Mouse (Mus musculus) heart, postnatal 36 days (tissue): ENCODE measurements at regions not wholly inside any gene's neighbourhood (a gene's known extent, or its start where the extent isn't known, plus 50 kb on each side); places are given as distances from the start of the nearest gene placed in this dataset.
A peak's percentile ranks its signal among the peaks of the same experiment; 100 is the strongest.

ENCODE experiments used
- DNase-seq, 2 experiments: peaks; one replicate each; pipeline ENCODE4 v3.0.0; 2021 to 2022
- intact Hi-C: fragments of 180-260 bp; cut with DNase I; formaldehyde crosslinking; loops from one replicate; pipeline ENCODE4 v1.15.1; 2025

- no peak for DNase-seq
- intact Hi-C loops: no loop called here
These were observed 57.0 kb downstream of the Mbl2 start for GRCm38 (mm10) chr19:30289721-30290120.

GRCm38 (mm10) chr19:30295263-30295704 lies 62.5 kb downstream of the Mbl2 start:
- intact Hi-C loops: loop anchor here (5.0 kb wide), 1 partner anchor 257 kb away; no protein-coding TSS in a partner anchor
- no peak for DNase-seq

- no peak for DNase-seq
- intact Hi-C loops: loop anchor here (5.0 kb wide), 1 partner anchor 256 kb away; no protein-coding TSS in a partner anchor
These were observed 63.3 kb downstream of the Mbl2 start for GRCm38 (mm10) chr19:30296024-30296423.

GRCm38 (mm10) chr19:30299536-30299935 lies 66.8 kb downstream of the Mbl2 start:
- intact Hi-C loops: loop anchor here (5.0 kb wide), 1 partner anchor 253 kb away; no protein-coding TSS in a partner anchor

GRCm38 (mm10) chr19:30302281-30302680 lies 69.5 kb downstream of the Mbl2 start:
- no peak for DNase-seq
- intact Hi-C loops: no loop called here

More at GRCm38 (mm10) chr19:30299536-30299935, 66.8 kb downstream of the Mbl2 start:
- DNase-seq: no peak

- peak; percentile 16 to 22 for DNase-seq
- intact Hi-C loops: no loop called here
These were observed 73.6 kb downstream of the Mbl2 start for GRCm38 (mm10) chr19:30306379-30306778.

GRCm38 (mm10) chr19:30306919-30307318 lies 74.2 kb downstream of the Mbl2 start:
- intact Hi-C loops: no loop called here
- DNase-seq: no peak

- no peak for DNase-seq
- intact Hi-C loops: no loop called here
These were observed 84.6 kb downstream of the Mbl2 start for GRCm38 (mm10) chr19:30317314-30317713.

- intact Hi-C loops: no loop called here
- no peak for DNase-seq
These were observed 95.0 kb downstream of the Mbl2 start for GRCm38 (mm10) chr19:30327693-30328092.

GRCm38 (mm10) chr19:30328886-30329285 lies 96.1 kb downstream of the Mbl2 start:
- intact Hi-C loops: no loop called here
- no peak for DNase-seq

- intact Hi-C loops: no loop called here
- no peak for DNase-seq
These were observed 98.0 kb downstream of the Mbl2 start for GRCm38 (mm10) chr19:30330792-30331191.

GRCm38 (mm10) chr19:30331850-30332249 lies 99.1 kb downstream of the Mbl2 start:
- no peak for DNase-seq
- intact Hi-C loops: no loop called here

GRCm38 (mm10) chr19:30344401-30344800 lies 111.7 kb downstream of the Mbl2 start:
- intact Hi-C loops: no loop called here

GRCm38 (mm10) chr19:30348924-30349323 lies 116.2 kb downstream of the Mbl2 start:
- intact Hi-C loops: no loop called here

More at GRCm38 (mm10) chr19:30344401-30344800, 111.7 kb downstream of the Mbl2 start:
- no peak for DNase-seq

GRCm38 (mm10) chr19:30354981-30355380 lies 122.2 kb downstream of the Mbl2 start:
- intact Hi-C loops: no loop called here
- no peak for DNase-seq

More at GRCm38 (mm10) chr19:30348924-30349323, 116.2 kb downstream of the Mbl2 start:
- no peak for DNase-seq

- intact Hi-C loops: no loop called here
- no peak for DNase-seq
These were observed 126.2 kb downstream of the Mbl2 start for GRCm38 (mm10) chr19:30358961-30359360.

- DNase-seq: no peak
- intact Hi-C loops: no loop called here
These were observed 139.2 kb downstream of the Mbl2 start for GRCm38 (mm10) chr19:30371901-30372300.

GRCm38 (mm10) chr19:30379767-30380166 lies 147.0 kb downstream of the Mbl2 start:
- intact Hi-C loops: no loop called here
- DNase-seq: no peak

GRCm38 (mm10) chr19:30380515-30381206 lies 147.9 kb downstream of the Mbl2 start:
- intact Hi-C loops: no loop called here
- DNase-seq: no peak

GRCm38 (mm10) chr19:30393791-30394190 lies 155.7 kb downstream of the Dkk1 start:
- intact Hi-C loops: no loop called here
- DNase-seq: no peak

GRCm38 (mm10) chr19:30406943-30407342 lies 142.5 kb downstream of the Dkk1 start:
- no peak for DNase-seq
- intact Hi-C loops: no loop called here

- intact Hi-C loops: no loop called here
- no peak for DNase-seq
These were observed 129.7 kb downstream of the Dkk1 start for GRCm38 (mm10) chr19:30419556-30420280.
